Mouse (Mus musculus): ENCODE data around the gene Ly6g6d. TPM values are rescaled to one million over a fixed set of nuclear protein-coding genes. Genes with fewer than 3 reads are reported as not detected.
"Not testable (repeated sequence)": the region's sequence is repeated elsewhere in the genome, so short reads cannot be mapped to it uniquely, and the experiment has no call there.

Gene Ly6g6d
- under 1 TPM in 1 of 2 experiments, not detected in 1; 0.43 TPM for total RNA-seq (2021)
- long read RNA-seq, experiment 1: 0 reads
- long read RNA-seq, experiment 2: 0 reads

- DNase-seq: peak; percentile 36 to 55
Observed at GRCm38 (mm10) chr17:35077786-35078233, at the start of gene Ly6g6d. TSS of gene Ly6g6d (minus strand) at chr17:35078065.

- DNase-seq: no peak
Observed at GRCm38 (mm10) chr17:35127017-35127416, 49.2 kb upstream of the Ly6g6d start.

GRCm38 (mm10) chr17:35126206-35126611 lies 48.3 kb upstream of the Ly6g6d start, which contains the start of gene D17H6S53E:
TSS of gene D17H6S53E (plus strand) at chr17:35126373.
- peak; percentile 83 to 91 for DNase-seq

- no peak for DNase-seq
Observed at GRCm38 (mm10) chr17:35125578-35125977, 47.7 kb upstream of the Ly6g6d start.

GRCm38 (mm10) chr17:35125081-35125480 lies 47.2 kb upstream of the Ly6g6d start:
- no peak for DNase-seq

- not testable (repeated sequence) for DNase-seq
Observed at GRCm38 (mm10) chr17:35124261-35124896, 46.5 kb upstream of the Ly6g6d start.

GRCm38 (mm10) chr17:35123287-35123686 lies 45.4 kb upstream of the Ly6g6d start:
- not testable (repeated sequence) for DNase-seq

- peak; percentile 55 to 71 for DNase-seq
Observed at GRCm38 (mm10) chr17:35121871-35122303, 44.0 kb upstream of the Ly6g6d start, which contains the start of gene Csnk2b. TSS of gene Csnk2b (minus strand) at chr17:35122053.

GRCm38 (mm10) chr17:35121143-35121799 lies 43.4 kb upstream of the Ly6g6d start, which contains the start of gene Gpank1:
TSS of gene Gpank1 (plus strand) at chr17:35121455.
- peak; percentile 99 for DNase-seq

GRCm38 (mm10) chr17:35120745-35121142 lies 42.9 kb upstream of the Ly6g6d start:
- peak; percentile 58 to 75 for DNase-seq

GRCm38 (mm10) chr17:35115046-35116019 lies 37.5 kb upstream of the Ly6g6d start, which contains the start of gene Ly6g5b:
TSS of gene Ly6g5b (minus strand) at chr17:35115428.
- peak; percentile 18 to 61 for DNase-seq

- DNase-seq: no peak
Observed at GRCm38 (mm10) chr17:35111774-35112173, 33.9 kb upstream of the Ly6g6d start.

GRCm38 (mm10) chr17:35108097-35108496 lies 30.2 kb upstream of the Ly6g6d start, which contains the start of gene Ly6g5c:
TSS of gene Ly6g5c (plus strand) at chr17:35108279.
- no peak for DNase-seq

- DNase-seq: no peak
Observed at GRCm38 (mm10) chr17:35106522-35106921, 28.7 kb upstream of the Ly6g6d start.

- peak; percentile 27 to 48 for DNase-seq
Observed at GRCm38 (mm10) chr17:35105740-35106389, 28.0 kb upstream of the Ly6g6d start.

GRCm38 (mm10) chr17:35104754-35105153 lies 26.9 kb upstream of the Ly6g6d start:
- no peak for DNase-seq

- DNase-seq: no peak
Observed at GRCm38 (mm10) chr17:35104079-35104478, 26.2 kb upstream of the Ly6g6d start.

GRCm38 (mm10) chr17:35103221-35103690 lies 25.4 kb upstream of the Ly6g6d start:
- DNase-seq: no peak

GRCm38 (mm10) chr17:35102299-35102698 lies 24.4 kb upstream of the Ly6g6d start:
- DNase-seq: no peak

GRCm38 (mm10) chr17:35101161-35101560 lies 23.3 kb upstream of the Ly6g6d start:
- peak; percentile 33 to 47 for DNase-seq

- DNase-seq: no peak
Observed at GRCm38 (mm10) chr17:35100196-35100765, 22.4 kb upstream of the Ly6g6d start.
